In genomic region chr11:80056141-80056540, GRCm38 (mm10) we compare ENCODE assay signal across 19 mouse cellular contexts. TPM values are rescaled to one million over a fixed set of nuclear protein-coding genes. Genes with fewer than 3 reads are reported as not detected.
DNase-seq lines count a peak whose midpoint lies in the region; ATAC-seq lines count a peak whose summit lies in the region.
"Had no signal": no experiment of that assay in that cellular context is flagged by ENCODE, and none has a peak within 500 bp of the region (broad histone marks: within the 10 kb centered on the region; RNA-seq: fewer than 3 reads in every experiment).

No protein-coding gene starts in this region.

- H3K36me3 ChIP-seq in kidney, embryonic 16.5 days (ENCODE audit: insufficient read depth, low read length), result peaks cover 38% of the 10 kb centered on the region

- WGBS in kidney, embryonic 16.5 days, result 88% methylated on average over 9 of the region's 9 CpGs

- DNase-seq in kidney, adult 18-20 months, result peak; percentile 38
- DNase-seq in heart, postnatal 4 days, result peak; percentile 51
- DNase-seq in kidney, postnatal 4 days, result peak; percentile 32 to 54
- DNase-seq in lung, postnatal 4 days, result peak; percentile 44 to 76
- no peak for DNase-seq in embryo, embryonic 9.5 days (ENCODE audit: extremely low spot score)
- DNase-seq: adrenal gland, adult 8-10 months; cerebellum, adult 11-12 months; cerebellum, postnatal 36 days; thymus, postnatal 25 days had no signal

- H3K4me2 ChIP-seq in kidney, embryonic 16.5 days (replicated peaks; ENCODE audit: low read depth, low read length), result no peak overlapping the region
- H3K4me2 ChIP-seq: forebrain, embryonic 15.5 days; hindbrain, embryonic 13.5 days; liver, embryonic 11.5 days; lung, embryonic 15.5 days had no signal

- no peak overlapping the region for H3K27ac ChIP-seq in kidney, embryonic 16.5 days (ENCODE audit: low read length)
- H3K27ac ChIP-seq: forebrain, embryonic 15.5 days; hindbrain, embryonic 13.5 days; limb, embryonic 10.5 days; lung, embryonic 15.5 days; midbrain, embryonic 10.5 days had no signal

- H3K4me3 ChIP-seq in kidney, embryonic 16.5 days (ENCODE audit: low read length), result no peak overlapping the region
- H3K4me3 ChIP-seq: erythroblast, embryonic 14.5 days; forebrain, embryonic 15.5 days; hindbrain, embryonic 13.5 days; limb, embryonic 10.5 days; lung, embryonic 15.5 days; midbrain, embryonic 10.5 days had no signal

- no peaks in the 10 kb centered on the region for H3K9me3 ChIP-seq in kidney, embryonic 16.5 days (ENCODE audit: low read length)
- H3K9me3 ChIP-seq: forebrain, embryonic 15.5 days; G1E; hindbrain, embryonic 13.5 days; limb, embryonic 10.5 days; lung, embryonic 15.5 days; midbrain, embryonic 10.5 days had no signal

- no peaks in the 10 kb centered on the region for H3K27me3 ChIP-seq in kidney, embryonic 16.5 days (ENCODE audit: insufficient read depth, low read length)
- H3K27me3 ChIP-seq: forebrain, embryonic 15.5 days; hindbrain, embryonic 13.5 days; lung, embryonic 15.5 days had no signal

- ATAC-seq in kidney, embryonic 16.5 days (ENCODE audit: low FRiP score, low TSS enrichment), result no peak
- ATAC-seq in granulocyte monocyte progenitor cell, adult 5-6 weeks (replicated peaks; ENCODE audit: poor library complexity, severe bottlenecking), result no peak
- ATAC-seq: forebrain, embryonic 15.5 days had no signal

- H3K4me1 ChIP-seq in kidney, embryonic 16.5 days (ENCODE audit: insufficient read depth, low read length), result peaks cover 8% of the 10 kb centered on the region; the same call in 1 of the 2 replicates
- H3K4me1 ChIP-seq: forebrain, embryonic 15.5 days; hindbrain, embryonic 13.5 days; limb, embryonic 10.5 days; lung, embryonic 15.5 days; midbrain, embryonic 10.5 days had no signal

- H3K9ac ChIP-seq in kidney, embryonic 16.5 days (replicated peaks; ENCODE audit: low read length), result no peak overlapping the region
- H3K9ac ChIP-seq: forebrain, embryonic 15.5 days; hindbrain, embryonic 13.5 days; lung, embryonic 15.5 days had no signal

RNA-seq across cellular contexts. Expression of gene Crlf3, which starts 24.6 kb away (rescaled TPM):
- polyA plus RNA-seq in kidney, embryonic 16.5 days (2015; fragmentation: Nextera tagmentation; extraction: Ambion mirVana), result 39.0 and 39.5 TPM in 2 replicates
- 10 to 100 TPM; 24.0 to 25.4 TPM for total RNA-seq in heart, postnatal 4 days (2021)
- 85.9 and 104 TPM in 2 replicates for total RNA-seq in granulocyte monocyte progenitor cell, adult 5-6 weeks (2014; fragmentation: Nextera tagmentation)
- total RNA-seq in granulocyte monocyte progenitor cell, adult 5-6 weeks (2017), result 95.3 and 97.5 TPM in 2 replicates

RNA-seq across cellular contexts. Expression of gene Atad5, which starts 33.1 kb away (rescaled TPM):
- polyA plus RNA-seq in kidney, embryonic 16.5 days (2015; fragmentation: Nextera tagmentation; extraction: Ambion mirVana), result 8.3 and 10.5 TPM in 2 replicates
- total RNA-seq in heart, postnatal 4 days (2021), result 1 to 10 TPM; 8.2 to 8.8 TPM
- total RNA-seq in granulocyte monocyte progenitor cell, adult 5-6 weeks (2014; fragmentation: Nextera tagmentation), result 29.5 and 45.3 TPM in 2 replicates
- total RNA-seq in granulocyte monocyte progenitor cell, adult 5-6 weeks (2017), result 34.5 and 37.3 TPM in 2 replicates
